Mouse (Mus musculus) hematopoietic stem cell, adult 5-6 weeks (primary cell): Measurements from ENCODE around the gene Mrps5. TPM values are rescaled to one million over a fixed set of nuclear protein-coding genes. Genes with fewer than 3 reads are reported as not detected.

Source experiments
- ATAC-seq, 2 experiments: fragments of 125-278 bp in 1 of 2; replicated peaks in 1 of 2; 2 replicates each; pipeline ENCODE4 v1.8.0; 2016 to 2017; ENCODE audit warnings: inconsistent platforms in 2 of 2, mild to moderate bottlenecking in 2 of 2, moderate number of reproducible peaks in 2 of 2, low read depth in 1 of 2, moderate TSS enrichment in 1 of 2; ENCODE audit not compliant: low FRiP score in 2 of 2, poor library complexity in 2 of 2, severe bottlenecking in 2 of 2, insufficient read depth in 1 of 2, low TSS enrichment in 1 of 2
- total RNA-seq: library from RNA; stranded (forward); fragments of 172-1452, 232-1000 nt; gene quantifications from 2 replicates; pipeline ENCODE4 v1.2.3, GENCODE M21; 2017

The Mrps5 gene
- total RNA-seq, 1 experiment from 2014 or later = 103 TPM

- ATAC-seq = no peak
Observed at GRCm38 (mm10) chr2:127605203-127605602, 18.2 kb downstream of the Mrps5 start.

- ATAC-seq = peak; percentile 36 to 59; a peak in 3 of 4 replicates
Observed at GRCm38 (mm10) chr2:127608234-127608633, 21.2 kb downstream of the Mrps5 start.

GRCm38 (mm10) chr2:127608986-127609385, 22.0 kb downstream of the Mrps5 start:
- ATAC-seq = no peak

GRCm38 (mm10) chr2:127611386-127611785, 24.4 kb downstream of the Mrps5 start:
- ATAC-seq = no peak

GRCm38 (mm10) chr2:127612288-127612687, 25.3 kb downstream of the Mrps5 start:
- ATAC-seq = no peak

- ATAC-seq = no peak
Observed at GRCm38 (mm10) chr2:127619311-127619710, 32.3 kb downstream of the Mrps5 start.

- ATAC-seq = no peak
Observed at GRCm38 (mm10) chr2:127622065-127622464, 35.0 kb downstream of the Mrps5 start.

GRCm38 (mm10) chr2:127624786-127625185, 37.8 kb downstream of the Mrps5 start:
- no peak for ATAC-seq

- ATAC-seq = no peak
Observed at GRCm38 (mm10) chr2:127625659-127626058, 38.6 kb downstream of the Mrps5 start.

- no peak for ATAC-seq
Observed at GRCm38 (mm10) chr2:127627354-127627753, 40.3 kb downstream of the Mrps5 start.

- ATAC-seq = no peak
Observed at GRCm38 (mm10) chr2:127627990-127628570, 41.1 kb downstream of the Mrps5 start.

- no peak for ATAC-seq
Observed at GRCm38 (mm10) chr2:127632601-127633000, 45.6 kb downstream of the Mrps5 start.

GRCm38 (mm10) chr2:127635581-127635980, 48.6 kb downstream of the Mrps5 start:
- no peak for ATAC-seq

GRCm38 (mm10) chr2:127638973-127639372, 52.0 kb downstream of the Mrps5 start:
- no peak for ATAC-seq

GRCm38 (mm10) chr2:127643728-127644704, 57.0 kb downstream of the Mrps5 start:
- no peak for ATAC-seq

GRCm38 (mm10) chr2:127646875-127647274, 59.9 kb downstream of the Mrps5 start:
- ATAC-seq = no peak

- no peak for ATAC-seq
Observed at GRCm38 (mm10) chr2:127648145-127648544, 61.1 kb downstream of the Mrps5 start.

GRCm38 (mm10) chr2:127649921-127650320, 62.9 kb downstream of the Mrps5 start:
- no peak for ATAC-seq
